Comparison of ENCODE assay signal across 7 mouse cellular contexts in the genomic region with DNA sequence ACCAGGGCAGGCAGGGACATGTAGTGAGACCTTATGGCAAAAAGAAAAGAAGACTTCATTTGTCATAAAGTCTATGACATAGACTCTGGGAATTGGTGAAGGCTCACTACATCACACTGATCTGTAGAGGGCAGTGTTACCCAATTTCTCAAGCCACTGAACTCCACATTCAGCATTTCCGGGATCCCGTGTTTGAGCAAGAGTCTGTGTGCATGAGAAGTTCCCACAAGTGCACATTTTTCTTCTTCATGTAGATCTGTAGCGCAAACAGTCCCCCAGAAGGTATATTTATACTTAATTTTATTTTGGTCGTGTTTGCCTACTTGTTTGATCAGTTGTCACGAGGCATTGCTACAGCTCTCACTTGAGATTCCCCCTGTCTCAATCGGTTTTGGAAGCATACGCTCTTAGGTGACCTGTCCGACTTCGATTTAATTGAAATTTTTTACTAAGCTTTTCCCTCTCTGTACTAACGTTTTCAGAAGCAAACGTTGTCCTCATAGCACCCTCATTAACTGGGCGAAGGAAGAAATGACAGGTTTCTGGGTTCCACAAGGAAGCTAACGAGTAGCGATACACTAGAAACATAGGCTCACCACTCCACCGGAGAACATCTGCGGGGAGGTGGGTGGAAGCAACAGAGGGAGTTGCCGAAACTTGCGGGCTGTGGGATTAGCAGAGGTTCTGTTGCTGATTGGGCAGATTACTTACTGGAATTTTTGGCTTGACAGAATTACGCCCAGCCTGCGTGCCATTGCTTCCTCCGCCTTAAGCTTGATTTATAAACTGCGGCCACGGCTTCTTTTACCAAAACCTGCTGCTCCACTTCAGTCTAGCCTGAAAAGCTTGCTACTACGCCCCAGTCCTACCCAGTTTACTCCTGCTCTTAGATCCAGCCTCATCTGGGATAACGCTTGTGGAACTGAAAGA. TPM values are rescaled to one million over a fixed set of nuclear protein-coding genes. Genes with fewer than 3 reads are reported as not detected.
DNase-seq lines count a peak whose midpoint lies in the region; ATAC-seq lines count a peak whose summit lies in the region.

No protein-coding gene starts in this region.

- peak overlapping the region; percentile 37; the same call in 1 of the 2 replicates for H3K9ac ChIP-seq in lung, embryonic 15.5 days

- ATAC-seq in lung, embryonic 15.5 days (ENCODE audit: borderline replicate concordance, extremely low read depth, low FRiP score, low TSS enrichment): peak; percentile 36; the same call in 1 of the 2 replicates
- ATAC-seq in neutrophil, adult 5-6 weeks (ENCODE audit: extremely low read depth, insufficient number of reproducible peaks, low FRiP score, poor library complexity, severe bottlenecking): peak; percentile 77

- H3K4me2 ChIP-seq in lung, embryonic 15.5 days: peak overlapping the region; percentile 67

- no peaks in the 10 kb centered on the region for H3K27me3 ChIP-seq in lung, embryonic 15.5 days

- intact Hi-C loops in heart, postnatal 14 days (cut with DNase I): loop anchor here (5.0 kb wide), 1 partner anchor 265 kb away; no protein-coding TSS in a partner anchor

- H3K27ac ChIP-seq in lung, embryonic 15.5 days: peak overlapping the region; percentile 41; the same call in 1 of the 2 replicates

- peaks cover 18% of the 10 kb centered on the region for H3K4me1 ChIP-seq in lung, embryonic 15.5 days

- DNase-seq in ES-CJ7 (ENCODE audit: low read depth, low spot score): peak; percentile 46
- DNase-seq in brain, embryonic 18.5 days (ENCODE audit: low read depth, low spot score): peak; percentile 40
- DNase-seq in fibroblast of lung, adult 2 months (ENCODE audit: low read depth): peak; percentile 63
- DNase-seq in heart, postnatal 14 days: peak; percentile 39 to 69
- peak; percentile 49 to 85 for DNase-seq in layer of hippocampus, adult 18-20 months (ENCODE audit: low spot score in 2 of 2)

- peak overlapping the region; percentile 40 for H3K4me3 ChIP-seq in lung, embryonic 15.5 days

- no peaks in the 10 kb centered on the region for H3K9me3 ChIP-seq in lung, embryonic 15.5 days

- WGBS in lung, embryonic 15.5 days: 16% methylated on average over 25 of the region's 25 CpGs

- H3K36me3 ChIP-seq in lung, embryonic 15.5 days: peaks cover 10% of the 10 kb centered on the region

RNA-seq across cellular contexts. Expression of gene Eif2b5, which starts 1.7 kb away (rescaled TPM):
- 10 to 100 TPM; 49.7 to 50.4 TPM for total RNA-seq in heart, postnatal 14 days (2021)
- 10 to 100 TPM; 54.3 to 54.7 TPM for total RNA-seq in layer of hippocampus, adult 18-20 months (2021)
- 106 TPM in 2 replicates for polyA plus RNA-seq in lung, embryonic 15.5 days (2015; fragmentation: Nextera tagmentation; extraction: Ambion mirVana)
- total RNA-seq in neutrophil, adult 5-6 weeks (2017): 47.6 and 49.8 TPM in 2 replicates

RNA-seq across cellular contexts. Expression of gene Dvl3, which starts 19.8 kb away (rescaled TPM):
- 10 to 100 TPM; 51.1 to 51.7 TPM for total RNA-seq in heart, postnatal 14 days (2021)
- 10 to 100 TPM; 51.9 to 55.7 TPM for total RNA-seq in layer of hippocampus, adult 18-20 months (2021)
- polyA plus RNA-seq in lung, embryonic 15.5 days (2015; fragmentation: Nextera tagmentation; extraction: Ambion mirVana): 17.4 and 21.7 TPM in 2 replicates
- 7.1 and 8.8 TPM in 2 replicates for total RNA-seq in neutrophil, adult 5-6 weeks (2017)

RNA-seq across cellular contexts. Expression of gene Ap2m1, which starts 38.3 kb away (rescaled TPM):
- total RNA-seq in heart, postnatal 14 days (2021): 100 to 1,000 TPM; 218 to 220 TPM
- 100 to 1,000 TPM; 702 to 704 TPM for total RNA-seq in layer of hippocampus, adult 18-20 months (2021)
- polyA plus RNA-seq in lung, embryonic 15.5 days (2015; fragmentation: Nextera tagmentation; extraction: Ambion mirVana): 615 and 636 TPM in 2 replicates
- total RNA-seq in neutrophil, adult 5-6 weeks (2017): 176 and 177 TPM in 2 replicates

RNA-seq across cellular contexts. Expression of gene Abcf3, which starts 51.4 kb away (rescaled TPM):
- total RNA-seq in heart, postnatal 14 days (2021): 10 to 100 TPM; 69.1 to 72.7 TPM
- 100 to 1,000 TPM; 100 TPM for total RNA-seq in layer of hippocampus, adult 18-20 months (2021)
- 53.0 and 57.9 TPM in 2 replicates for polyA plus RNA-seq in lung, embryonic 15.5 days (2015; fragmentation: Nextera tagmentation; extraction: Ambion mirVana)
- 121 and 129 TPM in 2 replicates for total RNA-seq in neutrophil, adult 5-6 weeks (2017)

Comparison
In these comparisons a context has a peak if more than half of its experiments do, and no peak if none do; other contexts are left out.
1. Peak in every context shown above with its lines: DNase-seq, ATAC-seq, H3K4me3 ChIP-seq and H3K27ac ChIP-seq.